Mouse (Mus musculus): ENCODE data around the gene Rangrf.
A peak's percentile ranks its signal among the peaks of the same experiment; 100 is the strongest.

Rangrf gene

GRCm38 (mm10) chr11:68957308-68957707 is 17.7 kb downstream of the Rangrf start, which contains the start of gene Arhgef15:
Gene Arhgef15, minus strand, starts transcription at chr11:68957480.
- H3K9me3 ChIP-seq (ENCODE audit: low read length), result no peaks in the 10 kb centered on the region
- TF ChIP-seq POU5F1 (IDR thresholded peaks at IDR 0.05; ENCODE audit: borderline replicate concordance, low read length) (no peak), NANOG (IDR thresholded peaks at IDR 0.05; ENCODE audit: borderline replicate concordance, low read length) (no peak), CTCF (conservative IDR thresholded peaks at IDR 0.05; ENCODE audit: low read length) (no peak)
- H3K27me3 ChIP-seq (ENCODE audit: insufficient read depth, low read length), result peaks cover 43% of the 10 kb centered on the region
- H3K36me3 ChIP-seq (ENCODE audit: insufficient read depth, low read length), result no peaks in the 10 kb centered on the region
- peaks cover 55% of the 10 kb centered on the region for H3K4me1 ChIP-seq (replicated peaks; ENCODE audit: low read depth, low read length)
- peak within 1 kb of the TSS; percentile 75 for H3K4me3 ChIP-seq (replicated peaks; ENCODE audit: low read length)

- Histone ChIP-seq H3K36me3 (ENCODE audit: insufficient read depth, low read length) (no peaks in the 10 kb centered on the region), H3K27me3 (ENCODE audit: insufficient read depth, low read length) (peaks cover 48% of the 10 kb centered on the region), H3K9me3 (ENCODE audit: low read length) (no peaks in the 10 kb centered on the region), H3K4me1 (replicated peaks; ENCODE audit: low read depth, low read length) (peaks cover 49% of the 10 kb centered on the region), H3K4me3 (replicated peaks; ENCODE audit: low read length) (peak overlapping the region; percentile 75)
- TF ChIP-seq NANOG (IDR thresholded peaks at IDR 0.05; ENCODE audit: borderline replicate concordance, low read length), result no peak
- no peak for TF ChIP-seq CTCF (conservative IDR thresholded peaks at IDR 0.05; ENCODE audit: low read length)
- TF ChIP-seq POU5F1 (IDR thresholded peaks at IDR 0.05; ENCODE audit: borderline replicate concordance, low read length), result no peak
Observed at GRCm38 (mm10) chr11:68956697-68957096, 18.3 kb downstream of the Rangrf start.

DNA sequence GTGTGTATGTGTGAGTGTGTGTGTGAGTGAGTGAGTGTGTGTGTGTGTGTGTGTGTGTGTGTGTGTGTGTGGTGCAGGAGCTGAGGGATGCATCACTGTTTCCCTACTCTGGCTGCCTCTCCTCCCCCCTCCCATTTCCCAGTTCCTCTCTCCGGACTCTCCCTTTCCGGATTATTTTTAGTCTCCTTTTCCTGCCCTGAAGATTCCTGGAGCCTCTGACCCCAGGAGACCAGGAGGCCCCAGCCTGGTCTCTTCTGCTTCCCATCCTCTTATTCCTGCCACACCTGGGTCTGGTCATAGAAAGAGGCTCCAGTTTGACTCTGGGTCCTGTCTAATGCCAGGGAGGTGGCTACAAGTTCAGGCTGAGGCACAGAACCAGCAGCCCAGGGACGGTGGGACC is 18.9 kb downstream of the Rangrf start:
- TF ChIP-seq POU5F1 (IDR thresholded peaks at IDR 0.05; ENCODE audit: borderline replicate concordance, low read length), result no peak
- no peak for TF ChIP-seq NANOG (IDR thresholded peaks at IDR 0.05; ENCODE audit: borderline replicate concordance, low read length)
- no peak for TF ChIP-seq CTCF (conservative IDR thresholded peaks at IDR 0.05; ENCODE audit: low read length)
- H3K4me3 ChIP-seq (replicated peaks; ENCODE audit: low read length), result peak overlapping the region; percentile 75

DNA sequence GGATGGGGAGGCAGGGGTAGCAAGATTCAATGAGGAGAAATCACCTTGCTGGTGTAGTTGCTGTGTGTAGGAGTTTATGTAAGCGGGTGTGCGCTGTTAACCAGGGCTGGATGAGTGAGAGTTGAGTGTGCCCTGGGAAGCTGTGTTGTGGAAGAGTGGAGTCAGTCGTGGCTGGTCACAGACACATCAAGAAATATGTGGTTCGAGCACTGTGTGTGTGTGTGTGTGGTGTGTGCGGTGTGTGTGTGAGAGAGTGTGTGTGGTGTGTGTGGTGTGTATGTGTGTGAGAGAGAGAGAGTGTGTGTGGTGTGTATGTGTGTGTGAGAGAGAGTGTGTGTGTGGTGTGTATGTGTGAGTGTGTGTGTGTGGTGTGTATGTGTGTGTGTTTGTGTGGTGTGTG is 19.5 kb downstream of the Rangrf start:
- no peak overlapping the region for H3K4me3 ChIP-seq (replicated peaks; ENCODE audit: low read length)
- TF ChIP-seq CTCF (conservative IDR thresholded peaks at IDR 0.05; ENCODE audit: low read length) (no peak), POU5F1 (IDR thresholded peaks at IDR 0.05; ENCODE audit: borderline replicate concordance, low read length) (no peak), NANOG (IDR thresholded peaks at IDR 0.05; ENCODE audit: borderline replicate concordance, low read length) (no peak)
- H3K36me3 ChIP-seq (ENCODE audit: insufficient read depth, low read length), result peaks cover 4% of the 10 kb centered on the region; the same call in 1 of the 2 replicates
- no peaks in the 10 kb centered on the region for H3K9me3 ChIP-seq (ENCODE audit: low read length)
- H3K4me1 ChIP-seq (replicated peaks; ENCODE audit: low read depth, low read length), result peaks cover 45% of the 10 kb centered on the region
- H3K27me3 ChIP-seq (ENCODE audit: insufficient read depth, low read length), result peaks cover 58% of the 10 kb centered on the region

More for the DNA sequence above, 18.9 kb downstream of the Rangrf start:
- Histone ChIP-seq H3K27me3 (ENCODE audit: insufficient read depth, low read length) (peaks cover 54% of the 10 kb centered on the region), H3K4me1 (replicated peaks; ENCODE audit: low read depth, low read length) (peaks cover 47% of the 10 kb centered on the region), H3K9me3 (ENCODE audit: low read length) (no peaks in the 10 kb centered on the region), H3K36me3 (ENCODE audit: insufficient read depth, low read length) (peaks cover under 1% of the 10 kb centered on the region; the same call in 1 of the 2 replicates)

- H3K4me1 ChIP-seq (replicated peaks; ENCODE audit: low read depth, low read length), result peaks cover 45% of the 10 kb centered on the region
- peaks cover 62% of the 10 kb centered on the region for H3K27me3 ChIP-seq (ENCODE audit: insufficient read depth, low read length)
- TF ChIP-seq CTCF (conservative IDR thresholded peaks at IDR 0.05; ENCODE audit: low read length) (no peak), NANOG (IDR thresholded peaks at IDR 0.05; ENCODE audit: borderline replicate concordance, low read length) (0 out of 2 replicates have a peak, but pooled peaks have one; percentile 8)
Observed at GRCm38 (mm10) chr11:68954408-68954807, 20.6 kb downstream of the Rangrf start.

DNA sequence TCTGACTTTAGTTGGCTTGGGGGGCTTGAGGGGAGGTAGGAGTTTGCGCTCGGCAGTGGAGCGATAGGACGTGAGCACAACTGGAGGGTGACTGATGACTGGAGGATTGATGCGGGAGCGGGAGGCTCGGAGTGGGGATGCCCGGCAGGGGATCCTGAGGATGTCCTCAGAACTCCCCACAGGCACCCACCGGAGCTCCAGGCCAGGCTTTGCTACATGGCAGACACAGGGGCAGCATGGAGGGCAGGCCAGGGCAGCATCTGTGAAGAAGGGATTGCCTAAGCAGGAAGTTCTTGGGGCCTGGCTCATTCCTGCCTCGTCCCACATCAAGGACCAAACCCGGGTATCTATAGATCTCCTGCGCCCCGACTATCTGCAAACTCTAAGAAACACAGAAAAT is 21.1 kb downstream of the Rangrf start:
- Histone ChIP-seq H3K36me3 (ENCODE audit: insufficient read depth, low read length) (peaks cover 8% of the 10 kb centered on the region), H3K4me3 (replicated peaks; ENCODE audit: low read length) (peak overlapping the region; percentile 80), H3K9me3 (ENCODE audit: low read length) (no peaks in the 10 kb centered on the region), H3K27me3 (ENCODE audit: insufficient read depth, low read length) (peaks cover 62% of the 10 kb centered on the region), H3K4me1 (replicated peaks; ENCODE audit: low read depth, low read length) (peaks cover 45% of the 10 kb centered on the region)
- TF ChIP-seq NANOG (IDR thresholded peaks at IDR 0.05; ENCODE audit: borderline replicate concordance, low read length), result no peak
- TF ChIP-seq POU5F1 (IDR thresholded peaks at IDR 0.05; ENCODE audit: borderline replicate concordance, low read length), result no peak
- TF ChIP-seq CTCF (conservative IDR thresholded peaks at IDR 0.05; ENCODE audit: low read length), result no peak

More at GRCm38 (mm10) chr11:68954408-68954807, 20.6 kb downstream of the Rangrf start:
- Histone ChIP-seq H3K9me3 (ENCODE audit: low read length) (no peaks in the 10 kb centered on the region), H3K36me3 (ENCODE audit: insufficient read depth, low read length) (peaks cover 8% of the 10 kb centered on the region), H3K4me3 (replicated peaks; ENCODE audit: low read length) (peak overlapping the region; percentile 80)

DNA sequence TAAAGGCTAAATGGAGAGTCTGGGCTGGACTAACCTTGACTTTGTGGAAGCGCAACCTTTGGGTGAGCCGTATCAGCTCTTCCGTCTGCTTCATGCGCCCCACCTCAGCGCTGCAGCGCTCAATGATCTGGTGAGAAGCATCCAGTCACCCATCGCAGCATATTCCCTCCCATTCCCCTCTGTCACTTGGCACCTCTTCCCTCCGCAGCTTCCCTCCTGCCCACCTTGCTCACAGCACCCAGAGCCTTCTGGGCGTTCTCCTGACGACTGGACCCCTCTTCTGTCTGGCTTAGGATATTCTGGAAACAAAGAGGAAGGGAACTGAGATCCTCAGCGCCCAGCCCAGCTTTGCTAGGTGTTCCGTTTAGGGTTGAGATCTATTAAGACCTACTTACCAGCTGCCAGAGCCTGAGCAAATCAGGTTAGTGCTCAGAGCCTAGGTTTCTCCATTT is 27.4 kb downstream of the Rangrf start:
- Histone ChIP-seq H3K27me3 (ENCODE audit: insufficient read depth, low read length) (peaks cover 48% of the 10 kb centered on the region), H3K36me3 (ENCODE audit: insufficient read depth, low read length) (peaks cover 20% of the 10 kb centered on the region), H3K4me1 (replicated peaks; ENCODE audit: low read depth, low read length) (peaks cover 20% of the 10 kb centered on the region), H3K4me3 (replicated peaks; ENCODE audit: low read length) (peak overlapping the region; percentile 63; the same call in 1 of the 2 replicates), H3K9me3 (ENCODE audit: low read length) (no peaks in the 10 kb centered on the region)
- no peak for TF ChIP-seq NANOG (IDR thresholded peaks at IDR 0.05; ENCODE audit: borderline replicate concordance, low read length)
- no peak for TF ChIP-seq CTCF (conservative IDR thresholded peaks at IDR 0.05; ENCODE audit: low read length)
- TF ChIP-seq POU5F1 (IDR thresholded peaks at IDR 0.05; ENCODE audit: borderline replicate concordance, low read length), result no peak

- Histone ChIP-seq H3K4me1 (replicated peaks; ENCODE audit: low read depth, low read length) (peaks cover 20% of the 10 kb centered on the region), H3K9me3 (ENCODE audit: low read length) (no peaks in the 10 kb centered on the region), H3K27me3 (ENCODE audit: insufficient read depth, low read length) (peaks cover 43% of the 10 kb centered on the region), H3K36me3 (ENCODE audit: insufficient read depth, low read length) (peaks cover 20% of the 10 kb centered on the region), H3K4me3 (replicated peaks; ENCODE audit: low read length) (peak overlapping the region; percentile 63)
- TF ChIP-seq POU5F1 (IDR thresholded peaks at IDR 0.05; ENCODE audit: borderline replicate concordance, low read length) (no peak), CTCF (conservative IDR thresholded peaks at IDR 0.05; ENCODE audit: low read length) (no peak), NANOG (IDR thresholded peaks at IDR 0.05; ENCODE audit: borderline replicate concordance, low read length) (no peak)
Observed at GRCm38 (mm10) chr11:68946806-68947440, 28.1 kb downstream of the Rangrf start.

Data from E14TG2a.4 (cell line).